Mouse (Mus musculus) thymus, adult 2 months (tissue): ENCODE results near the gene Ccl28.

Source experiments
- CTCF ChIP-seq: fragments of 200-500 bp; IDR thresholded peaks from 2 replicates; pipeline ENCODE4 v1.5.1; 2012; ENCODE audit warnings: mild to moderate bottlenecking, control low read depth, low read length, moderate library complexity, borderline replicate concordance; ENCODE audit not compliant: control insufficient read depth, poor library complexity, insufficient read depth; ENCODE audit errors: extremely low read depth
- POLR2A ChIP-seq: fragments of 200-500 bp; IDR thresholded peaks from 2 replicates; pipeline ENCODE4 v1.6.1; 2012; ENCODE audit warnings: mild to moderate bottlenecking, low read length, control low read depth, moderate library complexity; ENCODE audit not compliant: control insufficient read depth, poor library complexity, insufficient read depth; ENCODE audit errors: extremely low read depth

- TF ChIP-seq CTCF (no peak), POLR2A (no peak)
Observed at GRCm38 (mm10) chr13:119637837-119638236, 14.2 kb downstream of the Ccl28 start.
